Mouse (Mus musculus): ENCODE measurements around the gene Coro1c.

The Coro1c gene

GRCm38 (mm10) chr5:113855696-113856095, 52.9 kb downstream of the Coro1c start:
- DNase-seq (ENCODE audit: low read depth): no peak

- DNase-seq (ENCODE audit: low read depth): no peak
Measured at GRCm38 (mm10) chr5:113855117-113855516, 53.4 kb downstream of the Coro1c start.

- DNase-seq (ENCODE audit: low read depth): peak; percentile 91
Measured at GRCm38 (mm10) chr5:113854494-113854893, 54.1 kb downstream of the Coro1c start.

GRCm38 (mm10) chr5:113853541-113853940, 55.0 kb downstream of the Coro1c start:
- no peak for DNase-seq (ENCODE audit: low read depth)

- DNase-seq (ENCODE audit: low read depth): no peak
Measured at GRCm38 (mm10) chr5:113852463-113852862, 56.1 kb downstream of the Coro1c start.

- DNase-seq (ENCODE audit: low read depth): no peak
Measured at GRCm38 (mm10) chr5:113850680-113851230, 57.8 kb downstream of the Coro1c start.

- DNase-seq (ENCODE audit: low read depth): no peak
Measured at GRCm38 (mm10) chr5:113847636-113848035, 60.9 kb downstream of the Coro1c start.

- DNase-seq (ENCODE audit: low read depth): no peak
Measured at GRCm38 (mm10) chr5:113846656-113847055, 61.9 kb downstream of the Coro1c start.

- no peak for DNase-seq (ENCODE audit: low read depth)
Measured at GRCm38 (mm10) chr5:113845627-113846026, 62.9 kb downstream of the Coro1c start.

- peak; percentile 94 for DNase-seq (ENCODE audit: low read depth)
Measured at GRCm38 (mm10) chr5:113844721-113845120, 63.8 kb downstream of the Coro1c start.

- no peak for DNase-seq (ENCODE audit: low read depth)
Measured at GRCm38 (mm10) chr5:113844106-113844505, 64.5 kb downstream of the Coro1c start.

- no peak for DNase-seq (ENCODE audit: low read depth)
Measured at GRCm38 (mm10) chr5:113842906-113843305, 65.7 kb downstream of the Coro1c start.

- peak; percentile 74 for DNase-seq (ENCODE audit: low read depth)
Measured at GRCm38 (mm10) chr5:113842244-113842643, 66.3 kb downstream of the Coro1c start.

GRCm38 (mm10) chr5:113841243-113842225, 67.0 kb downstream of the Coro1c start:
- DNase-seq (ENCODE audit: low read depth): no peak

- DNase-seq (ENCODE audit: low read depth): no peak
Measured at GRCm38 (mm10) chr5:113840443-113840842, 68.1 kb downstream of the Coro1c start.

- peak; percentile 44 for DNase-seq (ENCODE audit: low read depth)
Measured at GRCm38 (mm10) chr5:113836961-113837360, 71.6 kb downstream of the Coro1c start.

- peak; percentile 58 for DNase-seq (ENCODE audit: low read depth)
Measured at GRCm38 (mm10) chr5:113833316-113833947, 75.1 kb downstream of the Coro1c start.

- DNase-seq (ENCODE audit: low read depth): peak; percentile 92
Measured at GRCm38 (mm10) chr5:113832490-113832901, 76.1 kb downstream of the Coro1c start, which contains the start of gene Selplg. TSS of gene Selplg (minus strand) at chr5:113832644.

GRCm38 (mm10) chr5:113831741-113832140, 76.8 kb downstream of the Coro1c start:
- DNase-seq (ENCODE audit: low read depth): peak; percentile 52

- peak; percentile 63 for DNase-seq (ENCODE audit: low read depth)
Measured at GRCm38 (mm10) chr5:113830796-113831195, 77.8 kb downstream of the Coro1c start.

GRCm38 (mm10) chr5:113830292-113830643, 78.3 kb downstream of the Coro1c start:
- peak; percentile 89 for DNase-seq (ENCODE audit: low read depth)

- DNase-seq (ENCODE audit: low read depth): peak; percentile 41
Measured at GRCm38 (mm10) chr5:113829566-113830291, 78.8 kb downstream of the Coro1c start.

Measured in naive thymus-derived CD4-positive, alpha-beta T cell, adult 2 months (primary cell).